Mouse (Mus musculus) kidney, adult 2 months (tissue): Measurements from ENCODE around the gene Hsd11b1. TPM values are rescaled to one million over a fixed set of nuclear protein-coding genes. Genes with fewer than 3 reads are reported as not detected.

Source experiments
- DNase-seq: peaks from one replicate; pipeline ENCODE4 v3.0.0; 2021
- H3K27ac ChIP-seq: fragments of 200-500 bp; 2 replicates; pipeline ENCODE4 v1.5.1; 2012; ENCODE audit warnings: low read depth, low read length, control low read depth, inconsistent platforms; ENCODE audit not compliant: insufficient read depth
- H3K27me3 ChIP-seq: fragments of 200-500 bp; replicated peaks from 2 replicates; pipeline ENCODE4 v1.6.1; 2012; ENCODE audit warnings: mild to moderate bottlenecking, moderate library complexity, low read length, inconsistent platforms; ENCODE audit not compliant: control insufficient read depth, insufficient read depth
- H3K36me3 ChIP-seq: fragments of 200-500 bp; 2 replicates; pipeline ENCODE4 v1.6.1; 2012; ENCODE audit warnings: mild to moderate bottlenecking, moderate library complexity, low read length, inconsistent platforms; ENCODE audit not compliant: control insufficient read depth, insufficient read depth
- H3K4me1 ChIP-seq: fragments of 200-500 bp; 2 replicates; pipeline ENCODE4 v1.6.1; 2011; ENCODE audit warnings: low read length; ENCODE audit not compliant: control insufficient read depth, insufficient read depth
- H3K4me3 ChIP-seq: fragments of 200-500 bp; 2 replicates; pipeline ENCODE4 v1.5.1; 2011; ENCODE audit warnings: mild to moderate bottlenecking, low read depth, low read length, control low read depth; ENCODE audit not compliant: insufficient read depth
- CTCF ChIP-seq: fragments of 200-500 bp; conservative IDR thresholded peaks from 2 replicates; pipeline ENCODE4 v1.5.1; 2011; ENCODE audit warnings: low read depth, mild to moderate bottlenecking, control low read depth, low read length, moderate library complexity, mixed read lengths; ENCODE audit not compliant: insufficient read depth, insufficient read length
- POLR2A ChIP-seq: fragments of 200-500 bp; IDR thresholded peaks from one replicate; pipeline ENCODE4 v1.6.1; 2011; ENCODE audit warnings: low read depth, low read length, control low read depth
- WGBS: fragments of 180-500 bp; shearing (Covaris S2); methylation state at CpG from one replicate; pipeline ENCODE4 v1.1.7; 2018; 5-methylcytosine and 5-hydroxymethylcytosine counted together
- polyA plus RNA-seq: library from polyadenylated mRNA; depleted of rRNA; stranded (reverse); fragments of >200 nt; gene quantifications from 2 replicates; pipeline ENCODE4 v1.2.3, GENCODE M21; 2012

Gene Hsd11b1
- polyA plus RNA-seq, 1 experiment, result 136 TPM

DNA sequence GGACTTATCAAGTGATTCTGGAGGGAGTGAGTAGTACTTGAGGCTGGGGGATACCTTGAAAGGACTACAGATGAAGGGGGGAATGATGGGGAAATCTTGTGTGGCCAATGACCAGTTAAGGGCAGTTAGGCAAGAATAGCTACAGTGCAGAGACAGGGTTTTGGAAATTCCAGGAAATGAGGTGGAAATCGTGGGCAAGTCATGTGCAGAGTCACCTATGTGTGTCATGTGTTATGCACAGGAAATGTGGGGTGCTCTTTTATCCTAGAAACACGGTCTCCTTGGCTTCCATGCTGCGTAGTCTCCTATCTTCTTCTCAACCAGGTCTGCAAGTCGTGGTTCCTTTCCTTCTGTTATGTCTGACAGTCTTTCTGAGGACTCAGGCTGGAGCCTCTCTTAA lies 15.6 kb upstream of the Hsd11b1 start:
- H3K4me1 ChIP-seq, result peaks cover 1% of the 10 kb centered on the region; the same call in 1 of the 2 replicates
- 66% methylated on average over 4 of the region's 4 CpGs for WGBS
- TF ChIP-seq POLR2A (no peak), CTCF (no peak)

DNA sequence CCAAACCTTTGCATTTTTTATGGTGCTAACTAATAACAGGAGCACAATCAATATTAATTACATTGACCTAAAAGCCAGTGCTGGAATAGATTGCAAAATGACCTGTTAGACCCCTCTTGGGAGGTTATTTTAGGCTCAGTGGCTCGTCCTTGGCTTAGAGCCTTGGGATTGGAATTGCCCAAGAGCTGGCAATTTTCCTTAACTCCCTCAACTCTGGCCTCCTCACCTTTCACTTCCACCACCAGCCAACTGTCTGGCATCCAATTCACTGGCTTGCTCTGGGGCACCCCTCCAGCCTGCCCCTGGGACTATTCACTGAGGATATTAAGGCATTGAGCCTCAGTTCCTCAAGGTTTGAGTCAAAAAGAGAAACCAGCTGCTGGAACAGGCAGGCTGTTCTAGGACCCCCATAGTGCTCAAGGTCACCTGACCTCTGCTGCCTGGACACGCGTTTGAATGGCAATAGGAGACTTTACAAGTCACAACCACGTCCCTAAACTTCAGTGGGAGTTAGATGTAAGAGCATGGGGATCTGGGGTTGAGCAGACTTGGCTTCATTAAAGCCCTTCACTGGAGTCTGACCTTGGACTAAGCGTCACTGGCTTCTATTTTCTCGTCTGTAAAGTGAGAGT lies 14.7 kb upstream of the Hsd11b1 start:
- WGBS, result 73% methylated on average over 6 of the region's 6 CpGs
- no peaks in the 10 kb centered on the region for H3K36me3 ChIP-seq
- peak; percentile 75 for DNase-seq
- no peak overlapping the region for H3K27ac ChIP-seq
- H3K4me1 ChIP-seq, result peaks cover 3% of the 10 kb centered on the region; the same call in 1 of the 2 replicates
- TF ChIP-seq POLR2A, result no peak
- no peak for TF ChIP-seq CTCF
- no peaks in the 10 kb centered on the region for H3K27me3 ChIP-seq
- no peak overlapping the region for H3K4me3 ChIP-seq

More for the DNA sequence above, 15.6 kb upstream of the Hsd11b1 start:
- no peaks in the 10 kb centered on the region for H3K27me3 ChIP-seq
- no peak for DNase-seq
- no peak overlapping the region for H3K27ac ChIP-seq
- H3K36me3 ChIP-seq, result no peaks in the 10 kb centered on the region
- no peak overlapping the region for H3K4me3 ChIP-seq

DNA sequence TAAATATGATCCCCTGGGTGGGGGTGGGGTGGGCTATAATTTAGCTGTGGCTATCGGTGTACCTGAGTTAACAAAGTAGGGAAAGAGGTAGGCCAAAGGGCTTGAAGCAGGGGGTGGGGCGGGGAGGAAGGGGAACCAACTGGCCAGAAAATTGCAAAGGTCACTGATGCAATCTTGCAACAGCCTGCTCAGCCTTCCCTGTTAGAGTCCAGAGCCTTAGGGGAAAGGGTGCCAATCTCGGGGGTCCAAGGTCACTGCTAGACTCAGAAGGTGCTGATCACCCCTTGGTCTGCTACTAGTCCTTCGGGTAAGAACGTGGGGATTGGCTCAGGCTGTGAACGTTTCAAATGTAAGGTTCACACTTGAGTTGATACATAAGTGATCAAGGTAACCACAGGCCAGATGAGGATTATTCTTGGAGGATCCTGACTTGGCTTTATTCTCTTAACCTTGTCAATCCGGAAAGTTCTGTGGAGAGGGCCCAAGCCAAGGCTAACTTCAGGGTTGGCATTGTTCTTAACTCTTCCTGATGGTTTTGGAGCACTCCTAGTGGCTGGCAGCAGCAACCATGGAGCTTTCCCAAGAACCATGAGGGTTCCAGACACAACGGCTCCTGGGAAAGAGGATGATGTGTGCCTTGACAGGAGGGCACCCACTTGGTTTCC lies 10.7 kb upstream of the Hsd11b1 start:
- H3K4me3 ChIP-seq, result no peak overlapping the region
- WGBS, result 59% methylated on average over 8 of the region's 8 CpGs
- TF ChIP-seq CTCF (no peak), POLR2A (no peak)
- DNase-seq, result peak; percentile 75
- H3K36me3 ChIP-seq, result no peaks in the 10 kb centered on the region
- H3K27me3 ChIP-seq, result no peaks in the 10 kb centered on the region
- H3K4me1 ChIP-seq, result peaks cover 7% of the 10 kb centered on the region; the same call in 1 of the 2 replicates
- peak overlapping the region; percentile 48 for H3K27ac ChIP-seq

DNA sequence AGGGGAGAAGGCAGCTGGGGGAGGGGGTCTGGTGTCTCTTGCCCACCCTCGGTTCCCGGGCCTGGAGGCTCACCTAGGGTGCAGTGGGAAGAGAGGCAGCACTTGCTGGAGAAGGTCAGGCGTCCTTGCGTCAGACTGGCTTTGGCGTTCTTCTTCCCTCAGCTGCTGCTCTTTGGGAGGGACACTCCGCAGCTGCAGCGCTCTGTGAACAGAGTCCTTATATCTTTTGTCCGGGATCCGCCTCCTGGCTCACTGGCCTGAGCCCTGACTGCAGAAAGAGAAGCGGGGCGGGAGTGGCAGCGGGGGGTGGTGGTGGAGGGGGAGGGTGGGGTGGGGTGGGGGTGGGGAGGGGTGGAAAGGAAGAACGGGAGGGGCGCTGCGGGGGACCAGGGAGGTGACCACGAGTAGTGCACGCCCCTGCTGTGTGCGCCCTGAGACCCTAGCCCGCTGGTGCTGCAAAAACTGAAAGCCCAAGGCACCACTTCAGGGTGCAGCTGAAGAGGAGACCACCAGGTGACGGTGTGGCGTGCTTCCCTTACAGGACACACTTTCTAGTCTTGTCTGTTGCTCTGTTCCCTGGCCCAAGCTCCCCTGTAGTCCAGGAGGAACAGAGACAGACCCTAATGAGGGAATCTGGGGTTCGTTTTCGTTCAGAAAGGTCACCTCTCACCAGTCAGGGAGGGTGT lies 9.2 kb upstream of the Hsd11b1 start, which contains the start of gene G0s2:
TSS of gene G0s2 (minus strand) at position 302 of the 686 bp plus-strand sequence.
- 5% methylated on average over 23 of the region's 23 CpGs for WGBS
- Histone ChIP-seq H3K4me1 (peaks cover 7% of the 10 kb centered on the region; the same call in 1 of the 2 replicates), H3K4me3 (peak within 1 kb of the TSS; percentile 74), H3K27ac (peak within 1 kb of the TSS; percentile 88), H3K27me3 (no peaks in the 10 kb centered on the region), H3K36me3 (no peaks in the 10 kb centered on the region)
- peak; percentile 62 for TF ChIP-seq CTCF
- TF ChIP-seq POLR2A, result peak; percentile 97
- peak; percentile 93 for DNase-seq

DNA sequence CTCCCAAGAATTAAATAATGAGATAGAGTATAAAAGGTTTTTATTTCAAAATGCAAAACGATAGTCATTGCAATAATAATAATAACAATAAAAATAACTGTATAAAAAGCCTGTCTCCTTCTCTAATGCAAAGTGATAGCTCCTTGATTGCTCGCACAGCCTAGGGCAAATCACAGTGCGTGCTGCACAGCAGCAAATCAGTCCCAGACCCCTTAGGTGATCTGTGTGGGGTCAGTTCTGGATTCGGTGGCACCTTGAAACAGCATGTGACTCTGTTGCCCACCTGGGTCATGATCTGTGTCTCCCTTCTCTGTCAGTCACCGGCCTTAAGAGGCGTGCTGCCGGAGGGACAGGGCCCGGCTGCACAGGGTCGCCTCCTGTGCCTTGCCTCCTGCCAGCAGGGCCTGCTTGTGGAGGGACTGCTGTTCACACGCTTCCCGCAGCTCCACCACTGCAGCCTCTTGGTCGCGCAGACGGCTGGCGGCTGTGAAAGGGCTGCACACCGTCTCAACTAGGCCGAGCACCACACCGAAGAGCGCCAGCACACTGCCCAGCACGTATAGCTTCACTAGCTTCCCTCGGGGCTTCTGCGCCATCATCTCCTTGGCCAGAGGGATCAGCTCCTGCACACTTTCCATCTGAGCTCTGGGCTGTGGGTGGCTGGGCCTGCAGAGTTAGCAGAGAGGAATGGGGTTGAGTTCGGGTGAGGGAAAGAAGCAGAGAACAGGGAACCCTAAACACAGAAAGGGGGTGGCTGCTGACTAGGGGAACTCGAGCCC lies 8.5 kb upstream of the Hsd11b1 start:
- peak; percentile 48 for DNase-seq

DNA sequence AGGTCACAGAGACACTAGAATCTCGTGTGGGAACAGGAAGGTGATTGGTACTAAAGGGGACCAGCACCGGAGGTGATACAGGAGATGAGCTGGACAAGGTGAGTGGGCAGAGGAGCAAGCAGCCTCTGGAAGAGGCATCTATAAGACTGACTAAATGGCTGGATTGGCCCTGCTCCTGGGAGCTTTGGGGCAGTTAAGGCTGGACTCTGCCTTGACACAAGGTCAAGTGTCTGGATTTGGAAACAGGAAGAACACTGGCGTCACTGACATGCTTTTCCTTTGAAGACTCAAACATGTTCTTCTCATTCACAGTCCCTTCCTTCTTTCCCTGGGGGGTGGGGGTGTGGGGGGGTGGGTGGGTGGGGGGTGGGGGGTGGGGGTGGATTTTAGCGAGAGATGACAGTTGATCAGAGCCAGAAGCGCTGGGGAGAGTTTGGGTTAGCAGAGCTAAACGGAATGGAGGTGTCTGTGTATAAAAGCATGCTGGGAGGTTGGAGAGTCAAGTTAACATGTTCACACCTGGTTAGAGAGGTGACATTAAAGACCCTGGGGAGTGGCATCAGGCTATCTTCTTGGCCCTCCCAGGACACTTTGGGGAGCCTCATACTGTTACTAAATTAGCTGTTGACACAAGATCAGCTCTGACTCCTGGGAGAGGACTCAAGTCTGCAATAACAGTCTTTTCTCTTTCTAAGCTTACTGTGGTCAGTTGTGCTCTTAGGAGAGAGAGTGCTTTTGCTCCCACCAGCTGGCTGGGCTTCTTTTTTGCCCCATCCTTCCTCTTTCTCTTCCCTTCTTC lies 7.3 kb upstream of the Hsd11b1 start:
- peak; percentile 63 for DNase-seq
- 41% methylated on average over 6 of the region's 6 CpGs for WGBS
- H3K4me3 ChIP-seq, result peak overlapping the region; percentile 43
- TF ChIP-seq POLR2A (no peak), CTCF (no peak)
- H3K27me3 ChIP-seq, result no peaks in the 10 kb centered on the region
- H3K4me1 ChIP-seq, result peaks cover 7% of the 10 kb centered on the region; the same call in 1 of the 2 replicates
- H3K36me3 ChIP-seq, result no peaks in the 10 kb centered on the region
- peak overlapping the region; percentile 86 for H3K27ac ChIP-seq

More for the DNA sequence above, 8.5 kb upstream of the Hsd11b1 start:
- Histone ChIP-seq H3K27ac (peak overlapping the region; percentile 88), H3K4me3 (peak overlapping the region; percentile 74), H3K36me3 (no peaks in the 10 kb centered on the region), H3K27me3 (no peaks in the 10 kb centered on the region), H3K4me1 (peaks cover 7% of the 10 kb centered on the region; the same call in 1 of the 2 replicates)
- no peak for TF ChIP-seq CTCF
- no peak for TF ChIP-seq POLR2A
- WGBS, result 42% methylated on average over 24 of the region's 24 CpGs
